Mouse (Mus musculus): ENCODE results near the gene Stat5b. TPM values are rescaled to one million over a fixed set of nuclear protein-coding genes. Genes with fewer than 3 reads are reported as not detected.

Stat5b gene
- polyA plus RNA-seq, 1 experiment from 2014 or later = 31.4 TPM

DNA sequence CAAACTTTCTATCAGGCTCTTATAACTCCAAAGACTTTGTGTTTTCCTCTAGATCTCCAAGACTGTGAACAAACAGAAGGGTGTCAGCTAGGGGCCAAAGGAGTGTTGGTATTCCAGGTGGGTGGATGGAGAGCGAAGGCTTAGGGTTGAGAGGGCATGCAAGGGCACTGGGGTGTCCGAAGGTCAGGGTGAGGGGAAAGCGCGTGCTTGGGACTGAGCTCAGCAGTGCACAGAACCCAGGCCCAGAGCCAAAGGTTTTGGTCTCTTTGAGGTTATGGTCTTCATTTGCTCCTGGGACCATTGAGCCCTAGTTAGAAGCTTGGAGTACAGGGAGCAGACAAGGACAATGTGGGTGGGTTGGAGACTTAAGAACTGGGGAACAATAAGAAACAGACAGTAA lies 4.7 kb upstream of the Stat5b start:
- no peak overlapping the region for H3K27ac ChIP-seq (replicated peaks in 1 of 2; ENCODE audit: control insufficient read depth in 1 of 2, insufficient read depth in 1 of 2, low read depth in 2 of 2, low read length in 2 of 2)
- no peaks in the 10 kb centered on the region for H3K36me3 ChIP-seq (ENCODE audit: control insufficient read depth, insufficient read depth, low read length)
- no peak overlapping the region for H3K4me3 ChIP-seq (ENCODE audit: control insufficient read depth in 1 of 2, insufficient read depth in 1 of 2, low read depth in 1 of 2, low read length in 2 of 2)
- WGBS = 89% methylated on average over 4 of the region's 4 CpGs
- no peaks in the 10 kb centered on the region for H3K9me3 ChIP-seq (ENCODE audit: control insufficient read depth, low read length)
- H3K4me1 ChIP-seq (ENCODE audit: control insufficient read depth in 2 of 2, insufficient read depth in 2 of 2, low read length in 2 of 2) = peaks cover 6 to 13% of the 10 kb centered on the region in 2 experiments
- no peak overlapping the region for H3K9ac ChIP-seq (ENCODE audit: low read length)
- ATAC-seq (ENCODE audit: insufficient number of reproducible peaks, insufficient read depth, low FRiP score, low read depth) = no peak
- no peak overlapping the region for H3K4me2 ChIP-seq (ENCODE audit: low read length)
- H3K27me3 ChIP-seq (ENCODE audit: control insufficient read depth, insufficient read depth, low read length) = peaks cover 3% of the 10 kb centered on the region; the same call in 1 of the 2 replicates

GRCm38 (mm10) chr11:100854268-100854667 lies 3.7 kb upstream of the Stat5b start:
- H3K4me1 ChIP-seq (ENCODE audit: control insufficient read depth in 2 of 2, insufficient read depth in 2 of 2, low read length in 2 of 2) = peaks cover 6 to 9% of the 10 kb centered on the region in 2 experiments; a peak in 3 of 4 replicates
- 30% methylated on average over 4 of the region's 4 CpGs for WGBS
- no peak overlapping the region for H3K4me2 ChIP-seq (ENCODE audit: low read length)
- H3K4me3 ChIP-seq (ENCODE audit: control insufficient read depth in 1 of 2, insufficient read depth in 1 of 2, low read depth in 1 of 2, low read length in 2 of 2) = no peak overlapping the region
- no peak overlapping the region for H3K9ac ChIP-seq (ENCODE audit: low read length)
- H3K36me3 ChIP-seq (ENCODE audit: control insufficient read depth, insufficient read depth, low read length) = no peaks in the 10 kb centered on the region
- peaks cover 3% of the 10 kb centered on the region; the same call in 1 of the 2 replicates for H3K27me3 ChIP-seq (ENCODE audit: control insufficient read depth, insufficient read depth, low read length)
- H3K27ac ChIP-seq (replicated peaks in 1 of 2; ENCODE audit: control insufficient read depth in 1 of 2, insufficient read depth in 1 of 2, low read depth in 2 of 2, low read length in 2 of 2) = no peak overlapping the region
- no peak for ATAC-seq (ENCODE audit: insufficient number of reproducible peaks, insufficient read depth, low FRiP score, low read depth)
- H3K9me3 ChIP-seq (ENCODE audit: control insufficient read depth, low read length) = no peaks in the 10 kb centered on the region

- H3K9me3 ChIP-seq (ENCODE audit: control insufficient read depth, low read length) = no peaks in the 10 kb centered on the region
- no peak overlapping the region for H3K4me3 ChIP-seq (ENCODE audit: control insufficient read depth in 1 of 2, insufficient read depth in 1 of 2, low read depth in 1 of 2, low read length in 2 of 2)
- no peak for ATAC-seq (ENCODE audit: insufficient number of reproducible peaks, insufficient read depth, low FRiP score, low read depth)
- WGBS = 86% methylated on average over 5 of the region's 5 CpGs
- peaks cover 6 to 22% of the 10 kb centered on the region in 2 experiments; a peak in 3 of 4 replicates for H3K4me1 ChIP-seq (ENCODE audit: control insufficient read depth in 2 of 2, insufficient read depth in 2 of 2, low read length in 2 of 2)
- no peak overlapping the region for H3K27ac ChIP-seq (replicated peaks in 1 of 2; ENCODE audit: control insufficient read depth in 1 of 2, insufficient read depth in 1 of 2, low read depth in 2 of 2, low read length in 2 of 2)
- no peaks in the 10 kb centered on the region; the same call in 1 of the 2 replicates for H3K27me3 ChIP-seq (ENCODE audit: control insufficient read depth, insufficient read depth, low read length)
- no peaks in the 10 kb centered on the region for H3K36me3 ChIP-seq (ENCODE audit: control insufficient read depth, insufficient read depth, low read length)
- H3K4me2 ChIP-seq (ENCODE audit: low read length) = no peak overlapping the region
- no peak overlapping the region for H3K9ac ChIP-seq (ENCODE audit: low read length)
Observed at GRCm38 (mm10) chr11:100853018-100853417, 2.5 kb upstream of the Stat5b start.

DNA sequence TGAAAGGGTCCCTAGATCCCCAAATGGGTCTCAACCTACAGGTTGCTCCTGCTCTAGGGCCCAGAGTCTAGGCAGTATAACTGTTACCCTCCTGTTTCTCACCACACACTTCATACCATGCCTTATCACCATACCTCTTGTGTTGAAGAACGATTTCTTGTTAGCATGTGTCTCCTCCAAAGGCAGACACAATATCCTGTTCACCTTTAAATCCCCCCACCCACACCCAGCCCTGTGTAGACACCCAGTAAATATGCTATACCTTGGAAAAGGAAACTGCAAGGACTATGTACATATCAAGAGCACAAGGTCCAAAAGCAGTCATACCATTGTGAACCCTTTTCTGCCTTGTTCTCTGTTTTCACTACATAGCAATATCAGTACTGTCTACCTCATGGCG lies 1.6 kb upstream of the Stat5b start:
- H3K4me3 ChIP-seq (ENCODE audit: control insufficient read depth in 1 of 2, insufficient read depth in 1 of 2, low read depth in 1 of 2, low read length in 2 of 2) = no peak overlapping the region
- peaks cover 6 to 26% of the 10 kb centered on the region in 2 experiments; a peak in 3 of 4 replicates for H3K4me1 ChIP-seq (ENCODE audit: control insufficient read depth in 2 of 2, insufficient read depth in 2 of 2, low read length in 2 of 2)
- H3K4me2 ChIP-seq (ENCODE audit: low read length) = no peak overlapping the region
- no peaks in the 10 kb centered on the region for H3K9me3 ChIP-seq (ENCODE audit: control insufficient read depth, low read length)
- no peak for ATAC-seq (ENCODE audit: insufficient number of reproducible peaks, insufficient read depth, low FRiP score, low read depth)
- 71% methylated on average over 2 of the region's 2 CpGs for WGBS
- H3K9ac ChIP-seq (ENCODE audit: low read length) = no peak overlapping the region
- no peak overlapping the region for H3K27ac ChIP-seq (replicated peaks in 1 of 2; ENCODE audit: control insufficient read depth in 1 of 2, insufficient read depth in 1 of 2, low read depth in 2 of 2, low read length in 2 of 2)
- no peaks in the 10 kb centered on the region; the same call in 1 of the 2 replicates for H3K27me3 ChIP-seq (ENCODE audit: control insufficient read depth, insufficient read depth, low read length)
- H3K36me3 ChIP-seq (ENCODE audit: control insufficient read depth, insufficient read depth, low read length) = no peaks in the 10 kb centered on the region

DNA sequence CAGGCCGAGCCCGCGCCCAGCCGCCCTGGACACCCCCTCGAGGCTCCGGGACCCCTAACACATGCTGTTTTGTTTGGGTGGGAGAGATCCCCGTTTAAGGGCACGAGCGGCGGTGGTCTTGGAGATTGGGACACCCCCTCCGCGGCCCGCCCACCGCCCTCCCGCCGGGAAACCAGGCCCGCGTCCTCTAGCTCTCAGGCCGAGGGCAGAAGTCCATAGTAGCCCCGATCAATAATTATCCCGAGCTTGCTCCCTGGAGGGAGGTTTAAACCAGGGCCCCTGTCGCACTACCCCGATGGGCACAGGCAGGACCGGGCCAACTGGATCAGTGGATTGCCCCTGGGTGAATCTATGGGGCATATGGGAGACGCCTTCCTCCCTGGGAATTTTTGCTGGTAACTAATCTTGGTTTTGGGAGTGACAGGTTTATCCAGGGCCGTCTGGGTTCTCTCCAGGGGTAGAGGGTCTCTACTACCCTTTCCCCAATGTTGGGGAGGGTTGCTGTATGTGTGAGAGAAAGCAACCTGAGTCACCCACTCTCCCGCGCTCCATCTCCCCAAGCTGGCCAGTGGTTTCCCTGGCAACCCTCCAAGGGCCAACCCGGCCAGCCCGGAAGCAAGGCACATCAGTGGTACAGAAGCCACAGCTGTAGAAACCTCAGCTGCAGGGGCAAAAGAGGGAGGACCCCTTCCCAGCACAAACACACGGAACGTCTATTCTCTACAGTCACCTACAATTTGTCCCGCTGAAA lies 429 bp upstream of the Stat5b start:
- no peaks in the 10 kb centered on the region for H3K36me3 ChIP-seq (ENCODE audit: control insufficient read depth, insufficient read depth, low read length)
- H3K9me3 ChIP-seq (ENCODE audit: control insufficient read depth, low read length) = no peaks in the 10 kb centered on the region
- H3K4me1 ChIP-seq (ENCODE audit: control insufficient read depth in 2 of 2, insufficient read depth in 2 of 2, low read length in 2 of 2) = peaks cover 6 to 26% of the 10 kb centered on the region in 2 experiments; a peak in 3 of 4 replicates
- 2% methylated on average over 33 of the region's 33 CpGs for WGBS
- H3K4me3 ChIP-seq (ENCODE audit: control insufficient read depth in 1 of 2, insufficient read depth in 1 of 2, low read depth in 1 of 2, low read length in 2 of 2) = peak overlapping the region; percentile 57 to 96
- H3K9ac ChIP-seq (ENCODE audit: low read length) = peak overlapping the region; percentile 98
- H3K4me2 ChIP-seq (ENCODE audit: low read length) = peak overlapping the region; percentile 94
- ATAC-seq (ENCODE audit: insufficient number of reproducible peaks, insufficient read depth, low FRiP score, low read depth) = peak; percentile 6; the same call in 1 of the 2 replicates
- peak overlapping the region; percentile 11 to 92 for H3K27ac ChIP-seq (replicated peaks in 1 of 2; ENCODE audit: control insufficient read depth in 1 of 2, insufficient read depth in 1 of 2, low read depth in 2 of 2, low read length in 2 of 2)
- no peaks in the 10 kb centered on the region; the same call in 1 of the 2 replicates for H3K27me3 ChIP-seq (ENCODE audit: control insufficient read depth, insufficient read depth, low read length)

DNA sequence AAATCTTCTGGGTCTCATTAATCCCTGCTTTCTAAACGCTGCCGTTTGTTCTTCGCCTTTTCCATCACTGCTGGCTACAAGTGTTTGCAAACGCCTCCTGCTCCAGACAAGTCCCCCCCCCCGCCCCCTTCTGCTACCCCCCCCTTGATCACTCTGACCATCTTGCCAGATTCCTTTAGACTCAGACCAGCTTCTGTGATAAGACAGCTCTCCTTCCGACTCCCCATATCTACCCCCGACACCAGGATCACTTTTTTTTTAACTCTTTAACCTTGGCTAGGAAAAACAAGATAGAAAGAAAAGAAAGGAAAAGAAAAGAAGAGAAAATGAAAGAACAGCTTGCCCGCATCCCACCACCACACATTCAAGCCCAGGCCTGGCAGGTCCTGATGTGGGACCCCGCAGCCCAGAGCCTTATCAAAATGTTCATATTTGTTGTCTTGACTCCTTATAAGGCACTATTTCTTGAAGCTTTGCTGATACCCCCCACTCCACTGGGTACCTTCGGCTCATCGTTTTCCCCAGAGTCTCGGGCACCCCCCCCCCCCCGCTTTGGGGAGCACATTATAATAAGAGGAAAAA lies 977 bp downstream of the Stat5b start:
- whole genome bisulfite sequencing = 2% methylated on average over 9 of the region's 13 CpGs
- no peak for ATAC-seq (ENCODE audit: insufficient number of reproducible peaks, insufficient read depth, low FRiP score, low read depth)
- no peaks in the 10 kb centered on the region; the same call in 1 of the 2 replicates for H3K27me3 ChIP-seq (ENCODE audit: control insufficient read depth, insufficient read depth, low read length)

GRCm38 (mm10) chr11:100848789-100849379 lies 1.6 kb downstream of the Stat5b start:
- WGBS = 40% methylated on average over 6 of the region's 6 CpGs
- Histone ChIP-seq H3K27ac (replicated peaks in 1 of 2; ENCODE audit: control insufficient read depth in 1 of 2, insufficient read depth in 1 of 2, low read depth in 2 of 2, low read length in 2 of 2) (peak overlapping the region in 1 of 2 experiments; percentile 92; a peak in 2 of 4 replicates), H3K4me1 (ENCODE audit: control insufficient read depth in 2 of 2, insufficient read depth in 2 of 2, low read length in 2 of 2) (peaks cover 4 to 26% of the 10 kb centered on the region in 2 experiments; a peak in 3 of 4 replicates)

More for the DNA sequence above, 977 bp downstream of the Stat5b start:
- H3K27ac ChIP-seq (replicated peaks in 1 of 2; ENCODE audit: control insufficient read depth in 1 of 2, insufficient read depth in 1 of 2, low read depth in 2 of 2, low read length in 2 of 2) = peak overlapping the region; percentile 11 to 92; a peak in 3 of 4 replicates
- no peaks in the 10 kb centered on the region for H3K36me3 ChIP-seq (ENCODE audit: control insufficient read depth, insufficient read depth, low read length)
- H3K4me2 ChIP-seq (ENCODE audit: low read length) = peak overlapping the region; percentile 94
- peak overlapping the region; percentile 57 to 96 for H3K4me3 ChIP-seq (ENCODE audit: control insufficient read depth in 1 of 2, insufficient read depth in 1 of 2, low read depth in 1 of 2, low read length in 2 of 2)
- H3K9me3 ChIP-seq (ENCODE audit: control insufficient read depth, low read length) = no peaks in the 10 kb centered on the region
- H3K4me1 ChIP-seq (ENCODE audit: control insufficient read depth in 2 of 2, insufficient read depth in 2 of 2, low read length in 2 of 2) = peaks cover 6 to 26% of the 10 kb centered on the region in 2 experiments; a peak in 3 of 4 replicates
- peak overlapping the region; percentile 98 for H3K9ac ChIP-seq (ENCODE audit: low read length)

More at GRCm38 (mm10) chr11:100848789-100849379, 1.6 kb downstream of the Stat5b start:
- peak overlapping the region; percentile 94 for H3K4me2 ChIP-seq (ENCODE audit: low read length)
- peak overlapping the region; percentile 57 to 96; a peak in 3 of 4 replicates for H3K4me3 ChIP-seq (ENCODE audit: control insufficient read depth in 1 of 2, insufficient read depth in 1 of 2, low read depth in 1 of 2, low read length in 2 of 2)
- no peak for ATAC-seq (ENCODE audit: insufficient number of reproducible peaks, insufficient read depth, low FRiP score, low read depth)
- no peaks in the 10 kb centered on the region for H3K9me3 ChIP-seq (ENCODE audit: control insufficient read depth, low read length)
- H3K27me3 ChIP-seq (ENCODE audit: control insufficient read depth, insufficient read depth, low read length) = no peaks in the 10 kb centered on the region; the same call in 1 of the 2 replicates
- H3K36me3 ChIP-seq (ENCODE audit: control insufficient read depth, insufficient read depth, low read length) = no peaks in the 10 kb centered on the region
- H3K9ac ChIP-seq (ENCODE audit: low read length) = peak overlapping the region; percentile 98

Data from heart, embryonic 14.5 days (tissue).